Mouse (Mus musculus) brain, embryonic 14.5 days (tissue): ENCODE data around the gene Dxo.

ENCODE experiments used
- CTCF ChIP-seq: fragments of 200-500 bp; IDR thresholded peaks from 2 replicates; pipeline ENCODE4 v1.5.1; 2012; ENCODE audit warnings: inconsistent platforms, mild to moderate bottlenecking, moderate library complexity, borderline replicate concordance; ENCODE audit not compliant: insufficient read depth, insufficient read length; ENCODE audit errors: extremely low read depth
- POLR2A ChIP-seq: fragments of 200-500 bp; IDR thresholded peaks from 2 replicates; pipeline ENCODE4 v1.6.1; 2012; ENCODE audit warnings: mild to moderate bottlenecking, inconsistent platforms, borderline replicate concordance; ENCODE audit not compliant: poor library complexity, insufficient read depth, insufficient read length, severe bottlenecking; ENCODE audit errors: extremely low read depth

GRCm38 (mm10) chr17:34844884-34845283 lies 8.1 kb downstream of the Dxo start:
- no peak for TF ChIP-seq CTCF
- TF ChIP-seq POLR2A, result no peak
